Mouse (Mus musculus) megakaryocyte, adult 5-6 weeks (primary cell): ENCODE results near the gene Smarca2. TPM values are rescaled to one million over a fixed set of nuclear protein-coding genes. Genes with fewer than 3 reads are reported as not detected.
"Not testable (repeated sequence)": the region's sequence is repeated elsewhere in the genome, so short reads cannot be mapped to it uniquely, and the experiment has no call there.

Experiments
- ATAC-seq: 2 replicates; pipeline ENCODE4 v1.8.0; 2016; ENCODE audit warnings: mild to moderate bottlenecking, inconsistent platforms; ENCODE audit not compliant: poor library complexity, severe bottlenecking
- total RNA-seq, 2 experiments: library from RNA; stranded (forward) in 1 of 2; stranded (reverse) in 1 of 2; fragments of 153-499, 151-499 nt in 1 of 2; fragments of 221-1000, 200-1000 nt in 1 of 2; gene quantifications; 2 replicates each; pipeline versions ENCODE4 v1.2.3 to v1.2.4; 2015 to 2017

Gene Smarca2
- total RNA-seq, 2 experiments from 2014 or later = 49.6 to 49.8 TPM

DNA sequence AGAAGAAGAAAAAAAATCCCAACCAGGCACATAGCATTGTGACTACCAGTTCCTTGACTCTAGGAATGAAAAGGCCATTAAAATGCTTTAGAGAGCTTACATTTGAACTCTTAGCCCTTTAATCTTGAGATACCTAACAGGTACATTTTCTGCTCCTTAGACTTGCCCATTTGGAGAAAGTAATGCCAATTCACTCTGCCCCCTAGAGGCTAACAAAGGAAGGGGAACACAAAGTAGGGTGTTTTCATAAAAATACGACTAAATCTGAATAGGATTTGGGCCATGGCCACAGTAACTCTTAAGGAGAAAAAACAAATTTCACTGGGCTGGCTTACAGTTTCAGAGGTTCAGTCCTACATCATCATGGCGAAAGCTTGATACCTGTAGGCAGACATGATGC lies 77.9 kb downstream of the Smarca2 start:
- ATAC-seq = no peak; the same call in 1 of the 2 replicates

DNA sequence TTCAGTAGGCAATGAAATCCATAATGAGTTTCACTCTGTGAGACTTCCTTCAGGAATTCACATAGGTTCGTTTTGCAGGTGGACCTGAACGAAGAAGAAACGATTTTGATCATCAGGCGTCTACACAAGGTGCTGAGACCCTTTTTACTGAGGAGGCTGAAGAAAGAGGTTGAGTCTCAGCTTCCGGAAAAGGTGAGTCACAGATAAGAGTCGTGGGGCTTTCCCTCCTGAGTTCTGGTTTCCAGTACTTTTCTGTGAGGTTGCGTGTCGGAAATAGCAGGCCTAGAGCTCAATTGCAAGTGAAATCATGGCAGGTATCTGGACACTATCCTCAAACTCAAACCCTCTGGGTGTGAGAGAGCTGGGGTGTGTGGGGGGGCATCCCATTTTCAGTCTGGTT lies 78.9 kb downstream of the Smarca2 start:
- no peak for ATAC-seq

DNA sequence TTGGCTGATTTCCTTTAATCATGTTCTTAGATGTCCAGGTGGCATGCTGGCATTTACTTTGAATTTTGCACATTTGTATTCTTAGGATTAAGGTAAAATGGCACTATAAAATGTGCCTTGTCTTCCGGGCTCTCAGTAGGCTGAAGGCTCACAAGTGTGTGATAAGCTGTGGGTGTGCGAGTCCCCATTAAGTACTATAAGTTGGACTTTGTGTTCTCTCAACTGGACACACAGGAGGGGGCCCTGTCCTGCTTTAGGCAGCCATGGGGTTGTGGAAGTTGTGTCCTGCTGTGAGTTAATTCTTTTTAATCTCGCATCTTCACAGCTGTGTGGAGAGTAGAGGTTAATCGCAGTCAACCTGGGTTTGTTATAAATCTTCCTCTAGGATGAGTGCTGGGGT lies 85.7 kb downstream of the Smarca2 start:
- ATAC-seq = no peak

DNA sequence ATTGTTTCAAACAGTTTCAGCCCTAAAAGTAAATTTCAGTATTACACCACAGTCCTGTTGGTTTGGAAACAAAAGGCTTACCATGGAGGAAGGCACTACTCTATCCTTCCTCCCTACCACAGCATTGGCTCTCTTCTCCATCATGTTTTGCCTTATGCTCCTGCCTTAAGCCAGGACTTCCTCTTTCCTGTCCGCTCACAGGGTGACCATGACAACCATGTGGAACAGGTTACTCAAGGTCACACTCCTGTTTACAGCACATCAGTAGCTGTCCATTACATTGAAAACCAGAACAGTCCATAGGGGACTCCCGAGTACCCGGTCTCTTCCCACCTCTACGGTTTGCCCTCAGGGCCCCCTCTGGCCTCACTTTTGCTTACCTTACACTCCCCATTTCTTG lies 92.3 kb downstream of the Smarca2 start:
- ATAC-seq = peak; percentile 82

DNA sequence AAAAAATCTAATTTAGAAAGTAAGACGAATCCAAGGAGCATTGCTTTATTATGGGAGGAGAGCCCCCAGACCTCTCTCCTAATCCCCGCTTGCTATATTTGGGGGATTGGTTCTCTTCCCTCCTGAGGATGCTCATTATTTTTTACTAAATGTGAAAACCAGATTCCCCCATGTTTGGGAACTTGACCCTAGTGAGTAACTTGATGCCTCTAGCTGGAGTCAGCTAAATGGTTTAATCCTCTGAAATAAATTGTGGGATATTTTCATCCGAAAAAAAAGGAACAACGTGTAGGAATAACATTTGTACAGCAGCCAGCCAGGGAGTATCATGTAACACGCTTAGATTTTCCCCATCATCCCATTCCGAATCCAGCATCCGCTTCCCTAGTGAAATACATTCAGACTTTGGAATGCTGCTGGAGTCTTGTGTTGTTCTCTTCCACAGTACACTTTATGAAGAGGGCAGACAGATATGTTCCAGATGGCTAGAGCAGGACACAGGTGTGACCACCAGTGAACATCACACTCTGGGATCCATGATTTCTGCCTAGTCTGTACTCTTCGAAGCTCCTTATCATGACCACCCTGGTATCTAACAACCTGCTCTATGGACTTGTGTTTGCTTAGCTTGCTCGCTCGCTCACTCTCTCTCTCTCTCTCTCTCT lies 99.8 kb downstream of the Smarca2 start:
- no peak for ATAC-seq

DNA sequence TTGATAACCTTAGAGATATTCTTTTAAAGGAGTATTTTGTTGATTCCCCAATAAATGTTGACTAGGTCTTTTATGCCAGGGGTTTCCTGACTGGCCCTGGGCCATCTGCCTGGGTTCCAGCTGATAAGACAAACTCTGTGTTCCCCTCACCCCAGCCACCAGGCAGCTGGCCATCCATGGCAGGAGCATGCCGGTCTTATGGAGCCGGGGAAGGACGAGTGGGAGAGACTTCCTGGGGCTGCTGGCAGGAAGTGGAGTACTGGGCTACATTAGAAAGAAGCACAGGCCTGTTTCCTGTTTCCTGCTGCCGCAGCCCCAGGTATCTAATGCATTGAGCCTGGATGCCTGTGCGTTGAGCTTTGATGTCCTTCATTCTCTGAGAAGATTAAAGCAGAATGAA lies 102.1 kb downstream of the Smarca2 start:
- no peak for ATAC-seq

DNA sequence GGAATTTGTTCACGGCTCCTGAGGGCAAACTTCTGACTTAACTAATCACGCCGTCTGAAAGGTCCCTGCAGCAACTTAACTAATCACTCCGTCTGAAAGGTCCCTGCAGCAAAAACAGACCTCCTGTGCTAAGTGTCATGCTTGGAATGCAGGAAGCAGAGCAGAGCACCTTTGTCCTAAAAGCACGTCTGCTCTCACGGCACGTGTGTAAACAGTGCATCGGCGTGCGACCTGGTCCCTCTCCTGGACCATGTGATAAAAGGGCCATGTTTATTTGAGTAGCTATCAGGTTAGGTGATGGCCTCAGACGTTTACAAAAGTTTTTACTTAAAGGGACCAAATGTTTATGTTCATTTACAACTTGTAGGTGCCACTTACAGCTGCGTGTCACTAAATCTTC lies 104.2 kb downstream of the Smarca2 start:
- no peak for ATAC-seq

DNA sequence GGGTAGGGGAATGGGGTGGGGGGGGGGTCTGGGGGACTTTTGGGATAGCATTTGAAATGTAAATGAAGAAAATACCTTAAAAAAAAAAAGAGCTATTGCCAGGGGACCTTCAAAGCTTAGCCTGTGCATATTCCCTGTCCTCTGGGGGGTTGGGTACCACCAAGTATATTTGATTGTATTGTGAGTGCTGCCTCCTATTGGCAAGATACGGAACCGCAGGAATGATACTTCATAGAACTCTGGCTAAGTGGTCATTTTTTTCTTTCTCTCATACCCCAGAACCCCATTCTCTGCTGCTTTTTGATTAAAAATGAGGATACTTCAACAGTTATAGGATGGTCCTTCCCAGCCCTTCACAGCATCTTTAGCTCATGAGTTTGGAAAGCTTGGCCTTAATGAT lies 106.4 kb downstream of the Smarca2 start:
- no peak for ATAC-seq

DNA sequence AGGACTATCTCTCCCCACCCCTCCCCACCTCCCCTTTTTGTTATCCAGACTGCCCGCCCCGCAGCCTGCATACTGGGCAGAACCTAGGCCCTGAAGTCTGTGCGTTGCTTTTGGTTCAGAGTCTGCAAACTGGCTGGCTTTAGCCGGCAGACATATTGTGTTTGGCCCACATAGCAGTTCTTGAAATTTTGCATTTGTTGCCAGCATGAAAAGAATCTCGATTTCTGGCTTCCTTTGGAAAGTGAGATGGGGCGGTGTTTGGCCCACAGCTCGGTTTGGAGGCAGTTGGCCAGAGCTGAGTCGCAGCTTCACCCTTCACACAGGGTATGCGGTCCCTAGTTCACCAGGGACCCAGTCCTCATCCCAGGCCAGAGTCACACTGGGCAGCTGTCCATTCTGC lies 111.4 kb downstream of the Smarca2 start:
- ATAC-seq = no peak

DNA sequence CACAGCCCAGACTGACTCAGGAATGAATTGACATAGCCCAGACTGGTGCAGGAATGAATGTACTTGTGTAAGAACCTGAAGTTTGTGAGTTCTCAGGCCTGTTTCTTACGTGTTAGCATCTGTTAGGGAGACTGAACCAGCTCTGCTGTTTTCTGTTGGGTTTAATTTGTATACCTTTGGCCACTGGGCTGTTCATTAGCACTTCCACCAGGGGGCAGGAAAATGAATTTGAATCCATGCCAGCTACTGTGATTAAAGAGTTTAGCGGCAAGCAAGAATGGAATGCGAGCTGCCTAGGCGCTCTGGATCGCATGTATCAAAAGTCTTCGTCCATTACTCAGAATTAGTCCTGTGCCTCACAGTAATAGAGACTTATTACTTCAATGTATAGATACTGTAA lies 113.4 kb downstream of the Smarca2 start:
- ATAC-seq = peak; percentile 51

DNA sequence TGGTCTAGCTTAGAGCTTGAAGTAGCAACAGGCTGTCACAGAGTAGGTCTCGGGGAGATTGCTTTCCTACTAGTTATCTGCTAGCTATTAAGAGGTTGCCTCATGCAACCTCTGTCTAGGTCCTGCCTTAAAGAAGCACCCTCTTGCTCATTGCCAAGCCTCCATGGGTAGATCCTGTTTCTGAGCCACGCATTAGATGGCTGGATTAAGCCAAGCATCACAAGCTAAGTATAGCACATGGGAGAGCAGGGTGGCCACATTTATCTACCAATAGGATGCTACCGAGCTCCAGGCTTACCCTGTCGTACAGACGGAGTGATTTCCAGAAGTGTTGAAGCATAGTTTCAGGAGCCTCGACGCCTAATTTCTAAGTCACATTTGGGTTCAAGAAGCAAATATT lies 114.3 kb downstream of the Smarca2 start:
- ATAC-seq = no peak

DNA sequence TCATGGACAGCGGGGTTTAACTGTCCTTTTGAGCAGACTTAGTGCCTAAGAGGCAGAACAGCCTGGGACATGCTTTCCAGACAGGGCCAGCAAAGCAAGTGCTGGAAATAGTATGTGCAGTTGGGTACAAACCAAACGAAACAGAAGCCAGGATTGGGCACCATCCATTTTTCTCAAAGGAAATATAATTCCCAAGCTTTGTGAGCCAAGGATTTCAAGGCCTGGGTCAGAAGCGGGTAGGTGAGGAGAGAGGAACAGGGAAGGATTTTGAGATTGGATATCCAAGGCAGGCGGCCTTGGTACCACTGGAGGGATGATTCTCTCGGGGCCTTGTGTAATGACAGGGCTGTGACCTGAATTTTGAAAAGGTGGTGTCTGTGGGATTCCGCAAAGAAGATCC lies 116.9 kb downstream of the Smarca2 start:
- ATAC-seq = no peak

DNA sequence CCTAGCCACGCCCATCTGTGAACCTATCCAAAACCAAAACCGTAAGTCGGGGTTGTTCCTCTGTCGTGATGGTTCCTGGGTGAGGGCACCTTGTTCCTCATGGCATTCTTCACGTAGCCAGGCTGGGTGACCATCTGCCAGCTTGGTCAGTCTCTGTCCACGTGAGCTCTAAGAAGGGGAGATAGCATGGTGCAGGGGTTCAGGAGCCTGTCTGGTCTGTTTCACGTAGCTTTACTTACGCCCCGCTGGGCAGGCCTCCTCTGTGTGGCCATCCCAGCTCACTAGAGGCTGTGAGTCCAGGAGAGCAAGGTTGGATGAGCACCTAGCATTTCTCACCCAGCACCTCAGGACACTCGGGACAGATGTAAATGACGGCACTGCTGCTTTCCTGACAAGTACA lies 119.0 kb downstream of the Smarca2 start:
- no peak for ATAC-seq

DNA sequence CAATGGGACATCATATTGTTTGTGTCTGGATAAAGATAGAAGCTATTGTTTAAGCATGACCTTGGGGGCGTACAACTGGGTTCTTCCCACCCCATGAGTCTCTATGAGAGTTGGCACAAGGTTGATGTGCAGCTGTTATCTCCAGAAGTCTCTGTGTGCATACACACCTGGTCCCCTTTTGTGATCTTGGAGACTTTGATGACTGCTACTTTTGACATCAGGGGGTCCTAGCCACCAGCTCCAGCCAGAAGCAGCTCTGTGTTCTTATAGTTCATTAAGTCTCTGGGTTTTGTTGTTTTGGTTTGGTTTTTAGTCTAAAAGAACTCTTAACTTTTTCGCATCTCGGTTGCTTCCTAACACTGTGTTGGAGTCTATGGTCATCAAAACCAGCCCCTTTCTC lies 119.8 kb downstream of the Smarca2 start:
- no peak for ATAC-seq

DNA sequence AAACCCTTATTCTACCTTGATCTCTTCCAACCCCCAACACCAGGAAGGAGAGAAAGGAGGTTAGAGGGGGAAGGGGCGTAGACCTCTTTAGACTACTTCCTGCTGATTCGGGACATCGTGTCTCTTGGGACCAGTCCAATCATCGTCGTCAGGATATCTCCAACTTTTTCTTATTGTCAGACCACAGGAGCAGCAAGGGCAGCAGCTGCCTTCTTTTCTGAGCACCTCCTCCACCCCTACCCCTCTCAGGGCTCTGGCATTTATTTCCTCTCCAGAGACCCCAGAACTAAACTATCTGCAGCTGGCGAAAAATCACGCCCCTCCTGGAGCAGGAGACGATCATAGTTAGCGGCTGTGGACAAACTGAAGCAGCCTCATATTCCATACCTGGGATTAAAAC lies 122.9 kb downstream of the Smarca2 start:
- ATAC-seq = no peak

DNA sequence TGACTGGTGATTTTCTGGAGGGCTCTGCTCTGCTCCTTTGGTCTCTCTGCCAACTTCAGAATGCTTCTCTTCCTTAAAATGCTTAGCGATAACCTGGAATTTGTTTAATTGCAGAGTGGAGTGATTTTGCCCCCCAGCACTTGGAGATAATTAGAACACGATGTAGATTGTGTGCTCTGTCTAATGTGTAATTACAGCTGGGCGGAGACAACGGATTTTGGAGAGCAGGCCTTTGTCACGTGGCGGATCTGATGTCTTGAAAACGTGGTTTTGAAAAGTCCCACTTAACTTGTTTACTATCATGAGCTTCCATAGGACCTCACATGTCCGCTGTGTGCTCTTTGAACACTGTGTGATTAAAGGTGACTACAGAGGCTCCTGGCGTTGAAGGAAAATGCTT lies 125.6 kb downstream of the Smarca2 start:
- ATAC-seq = no peak

DNA sequence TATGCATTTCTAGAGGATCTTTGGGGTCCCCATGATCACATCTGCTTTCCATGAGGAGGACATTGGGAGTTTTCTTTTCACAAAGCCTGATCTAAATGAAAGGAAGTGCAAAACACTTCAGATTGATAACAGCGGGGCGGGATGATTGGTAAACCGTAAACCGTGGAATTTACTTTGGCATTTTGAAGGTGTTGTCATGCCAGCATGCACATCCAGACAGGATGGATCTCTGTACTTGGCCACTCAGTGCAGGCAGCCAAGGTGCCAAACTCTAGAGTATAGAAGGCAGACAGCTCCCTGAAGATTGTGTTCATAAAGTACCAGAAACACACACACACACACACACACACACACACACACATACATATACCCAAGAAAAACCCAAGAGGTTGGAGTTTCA lies 126.3 kb downstream of the Smarca2 start:
- no peak for ATAC-seq

DNA sequence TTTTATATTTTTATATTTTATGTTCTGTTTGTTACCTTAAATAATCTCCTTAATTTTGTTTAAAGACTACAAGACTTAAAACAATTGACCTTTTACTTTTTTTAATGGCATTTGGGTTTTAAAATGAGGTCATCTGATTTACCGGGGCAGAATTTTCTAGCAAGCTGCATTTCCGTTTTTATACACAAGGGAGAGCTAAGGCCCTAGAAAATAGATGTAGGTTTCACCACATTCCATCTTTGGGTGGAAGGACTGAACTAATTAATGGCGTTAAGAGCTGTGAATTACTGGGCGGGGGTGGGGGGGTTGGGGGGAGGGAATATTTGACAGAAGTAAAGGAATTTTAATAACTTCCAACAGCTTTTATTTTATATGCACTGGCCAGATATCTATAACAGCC lies 127.0 kb downstream of the Smarca2 start:
- no peak for ATAC-seq

DNA sequence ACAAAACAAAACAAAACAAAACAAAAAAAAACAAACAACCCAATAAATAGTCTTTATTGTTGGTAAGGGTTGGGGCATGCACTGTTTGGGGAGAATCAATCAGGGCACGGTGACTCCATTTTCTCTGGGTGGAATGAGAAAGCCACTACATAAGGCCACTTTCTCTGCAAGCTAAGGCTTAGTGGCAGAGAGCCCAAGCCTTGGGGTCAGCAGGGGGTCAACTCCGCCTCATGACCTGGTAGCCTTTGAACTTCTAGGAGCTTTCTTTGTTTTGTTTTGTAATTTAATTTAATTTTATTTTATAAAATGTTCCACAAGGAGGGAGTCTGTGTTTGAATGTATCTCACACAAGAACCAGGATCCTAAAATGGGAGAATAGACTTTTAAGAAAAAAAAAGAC lies 128.2 kb downstream of the Smarca2 start:
- ATAC-seq = no peak

DNA sequence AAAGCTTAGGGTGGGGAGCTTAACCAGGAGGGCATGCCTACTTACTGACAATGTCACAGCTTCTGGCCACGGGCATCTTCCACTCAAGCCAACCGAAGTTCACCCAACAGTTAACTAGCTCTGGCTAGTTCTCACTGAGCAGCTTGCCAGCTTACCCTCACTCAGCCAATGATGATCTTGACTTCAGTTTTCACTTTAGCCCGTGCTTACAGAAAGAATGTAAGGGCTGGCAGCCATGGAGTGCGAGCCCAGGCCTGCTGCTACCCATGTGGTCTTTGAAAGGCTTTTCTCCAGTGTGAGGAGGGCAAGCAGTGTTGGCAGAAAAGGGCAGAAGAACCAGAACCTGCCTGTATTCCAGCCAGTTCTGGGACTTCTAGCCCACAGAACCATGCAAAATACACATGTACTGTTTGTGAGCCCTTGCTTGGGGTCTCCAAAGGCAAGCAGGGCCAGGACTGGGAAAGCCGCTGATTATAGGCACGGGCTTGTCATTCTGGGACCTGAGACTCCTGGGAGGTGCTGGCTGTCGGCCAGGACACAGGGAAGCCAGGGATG lies 128.8 kb downstream of the Smarca2 start:
- ATAC-seq = no peak

DNA sequence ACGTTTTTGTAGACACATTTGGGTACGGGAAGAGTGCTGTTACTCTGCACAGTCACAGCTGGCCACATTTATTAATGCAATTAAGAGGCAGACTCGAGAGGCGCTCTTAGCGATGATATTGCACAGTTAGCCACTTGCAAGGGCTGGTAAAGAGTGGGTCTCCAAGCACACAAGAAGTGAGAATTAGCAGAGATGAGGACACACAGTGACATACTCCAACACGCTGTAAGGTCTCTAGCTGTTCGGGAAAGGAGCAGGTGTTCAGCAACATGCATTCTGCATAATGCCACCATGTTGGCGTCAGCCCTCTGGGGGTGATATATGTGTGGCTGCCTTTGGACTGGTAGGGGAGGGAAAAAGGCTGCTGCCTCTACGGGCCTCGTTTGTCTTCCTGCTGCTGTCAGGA lies 129.9 kb downstream of the Smarca2 start:
- no peak for ATAC-seq

DNA sequence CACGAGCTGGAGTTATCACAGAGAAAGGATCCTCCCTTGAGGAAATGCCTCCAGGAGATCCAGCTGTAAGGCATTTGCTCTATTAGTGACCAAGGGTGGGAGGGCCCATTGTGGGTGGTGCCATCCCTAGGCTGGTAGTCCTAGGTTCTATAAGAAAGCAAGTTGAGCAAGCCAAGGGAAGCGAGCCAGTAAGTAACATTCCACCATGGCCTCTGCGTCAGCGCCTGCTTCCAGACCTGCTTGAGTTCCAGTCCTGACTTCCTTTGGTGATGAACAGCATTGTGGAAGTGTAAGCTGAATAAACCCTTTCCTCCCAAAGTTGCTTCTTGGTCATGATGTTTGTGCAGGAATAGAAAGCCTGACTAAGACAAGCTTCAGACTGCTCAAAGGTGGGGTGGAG lies 140.2 kb downstream of the Smarca2 start:
- not testable (repeated sequence) for ATAC-seq

DNA sequence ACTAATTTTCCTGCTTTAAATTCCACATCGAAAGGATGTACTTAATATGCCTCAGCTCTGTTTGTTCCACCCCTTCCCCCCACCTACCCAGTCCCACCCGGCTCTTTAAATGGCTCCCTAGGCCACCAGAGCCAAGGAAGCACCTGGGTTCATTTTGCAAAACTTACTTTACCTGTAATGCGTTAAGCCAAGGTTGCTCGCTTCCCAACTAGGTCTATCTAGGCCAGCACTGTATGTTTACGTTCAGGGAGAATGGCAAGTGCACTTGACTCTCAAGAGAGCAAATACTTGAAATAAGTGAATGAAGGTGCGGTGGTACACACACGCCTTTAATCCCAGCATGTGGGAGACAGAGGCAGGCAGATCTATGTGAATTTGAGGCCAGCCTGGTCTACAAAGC lies 140.7 kb downstream of the Smarca2 start:
- no peak for ATAC-seq
